Mouse (Mus musculus) 3134 (cell line): Measurements from ENCODE around the gene Ptk6.
A peak's percentile ranks its signal among the peaks of the same experiment; 100 is the strongest.
"Not testable (repeated sequence)": the region's sequence is repeated elsewhere in the genome, so short reads cannot be mapped to it uniquely, and the experiment has no call there.

Experiments
- DNase-seq: peaks from one replicate; pipeline ENCODE4 v3.0.0-alpha.2; 2011; ENCODE audit warnings: low spot score; ENCODE audit not compliant: insufficient read length; ENCODE audit errors: extremely low read depth

Ptk6 gene

GRCm38 (mm10) chr2:181219538-181220216 is 17.1 kb upstream of the Ptk6 start, which contains the start of gene Fndc11:
TSS of gene Fndc11 (plus strand) at chr2:181220013.
- no peak for DNase-seq

- no peak for DNase-seq
Measured at GRCm38 (mm10) chr2:181218881-181219485, 16.4 kb upstream of the Ptk6 start.

GRCm38 (mm10) chr2:181216037-181216436 is 13.4 kb upstream of the Ptk6 start:
- DNase-seq, result no peak

GRCm38 (mm10) chr2:181213021-181213445 is 10.4 kb upstream of the Ptk6 start, which contains the start of gene Srms:
TSS of gene Srms (minus strand) at chr2:181213185.
- no peak for DNase-seq

GRCm38 (mm10) chr2:181212389-181213020 is 9.9 kb upstream of the Ptk6 start:
- DNase-seq, result no peak

GRCm38 (mm10) chr2:181206118-181206517 is 3.5 kb upstream of the Ptk6 start:
- DNase-seq, result no peak

- no peak for DNase-seq
Measured at GRCm38 (mm10) chr2:181205678-181206077, 3.1 kb upstream of the Ptk6 start.

GRCm38 (mm10) chr2:181202886-181203285 is 297 bp upstream of the Ptk6 start:
- DNase-seq, result no peak

- no peak for DNase-seq
Measured at GRCm38 (mm10) chr2:181201606-181202005, 983 bp downstream of the Ptk6 start.

GRCm38 (mm10) chr2:181196628-181197300 is 5.8 kb downstream of the Ptk6 start:
- DNase-seq, result no peak

- DNase-seq, result no peak
Measured at GRCm38 (mm10) chr2:181193044-181193443, 9.5 kb downstream of the Ptk6 start.

- DNase-seq, result no peak
Measured at GRCm38 (mm10) chr2:181191936-181192335, 10.7 kb downstream of the Ptk6 start.

- not testable (repeated sequence) for DNase-seq
Measured at GRCm38 (mm10) chr2:181191385-181191784, 11.2 kb downstream of the Ptk6 start.

GRCm38 (mm10) chr2:181189321-181189720 is 13.3 kb downstream of the Ptk6 start:
- DNase-seq, result no peak

GRCm38 (mm10) chr2:181188681-181189080 is 13.9 kb downstream of the Ptk6 start:
- DNase-seq, result no peak

- DNase-seq, result peak; percentile 98
Measured at GRCm38 (mm10) chr2:181187121-181188000, 15.2 kb downstream of the Ptk6 start, which contains the start of gene Ppdpf. TSS of gene Ppdpf (plus strand) at chr2:181187247.

- DNase-seq, result peak; percentile 80
Measured at GRCm38 (mm10) chr2:181186635-181187034, 16.0 kb downstream of the Ptk6 start.

- no peak for DNase-seq
Measured at GRCm38 (mm10) chr2:181180898-181181297, 21.7 kb downstream of the Ptk6 start.

GRCm38 (mm10) chr2:181178471-181178870 is 24.1 kb downstream of the Ptk6 start:
- no peak for DNase-seq

- DNase-seq, result no peak
Measured at GRCm38 (mm10) chr2:181178015-181178414, 24.6 kb downstream of the Ptk6 start.
